Mouse (Mus musculus): Measurements from ENCODE around the gene Smyd4. TPM values are rescaled to one million over a fixed set of nuclear protein-coding genes. Genes with fewer than 3 reads are reported as not detected.

Smyd4 gene
- polyA plus RNA-seq, 1 experiment from 2014 or later, result 16.3 TPM

GRCm38 (mm10) chr11:75415994-75416393 is 67.8 kb downstream of the Smyd4 start:
- WGBS, result 67% methylated on average over 13 of the region's 13 CpGs
- Histone ChIP-seq H3K27ac (ENCODE audit: low read length) (no peak overlapping the region), H3K9ac (ENCODE audit: low read length) (no peak overlapping the region), H3K4me1 (ENCODE audit: control insufficient read depth, insufficient read depth, low read length) (peaks cover 2% of the 10 kb centered on the region; the same call in 1 of the 2 replicates), H3K4me2 (ENCODE audit: low read depth, low read length) (no peak overlapping the region), H3K36me3 (ENCODE audit: control insufficient read depth, insufficient read depth) (no peaks in the 10 kb centered on the region), H3K9me3 (replicated peaks; ENCODE audit: control insufficient read depth, low read length) (no peaks in the 10 kb centered on the region), H3K27me3 (ENCODE audit: control insufficient read depth, insufficient read depth, low read length) (no peaks in the 10 kb centered on the region), H3K4me3 (ENCODE audit: low read length) (no peak overlapping the region)
- ATAC-seq (replicated peaks; ENCODE audit: extremely low read depth, insufficient read depth, low FRiP score), result no peak

DNA sequence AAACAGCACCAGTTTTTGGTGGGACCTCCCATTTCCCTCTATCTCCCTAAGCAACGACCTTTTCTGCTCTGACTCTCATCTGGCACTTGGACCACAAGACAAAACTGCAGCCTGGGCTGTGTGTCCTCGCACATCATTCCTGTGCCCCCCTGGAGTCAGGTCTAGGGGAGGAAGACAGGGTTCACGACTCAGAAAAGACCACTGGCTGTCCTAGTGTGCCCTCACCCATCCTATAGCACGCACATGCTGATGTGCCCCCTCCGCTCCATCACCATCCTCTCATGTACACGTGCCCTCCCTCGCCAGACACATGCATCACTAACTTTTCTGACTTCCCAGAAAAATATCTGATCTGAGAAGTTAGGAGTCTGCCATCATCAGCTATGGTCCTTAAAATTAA is 71.8 kb downstream of the Smyd4 start:
- no peak for ATAC-seq (replicated peaks; ENCODE audit: extremely low read depth, insufficient read depth, low FRiP score)
- Histone ChIP-seq H3K9me3 (replicated peaks; ENCODE audit: control insufficient read depth, low read length) (no peaks in the 10 kb centered on the region), H3K4me3 (ENCODE audit: low read length) (no peak overlapping the region), H3K9ac (ENCODE audit: low read length) (no peak overlapping the region), H3K4me1 (ENCODE audit: control insufficient read depth, insufficient read depth, low read length) (peaks cover 2% of the 10 kb centered on the region; the same call in 1 of the 2 replicates), H3K4me2 (ENCODE audit: low read depth, low read length) (no peak overlapping the region), H3K27me3 (ENCODE audit: control insufficient read depth, insufficient read depth, low read length) (no peaks in the 10 kb centered on the region), H3K36me3 (ENCODE audit: control insufficient read depth, insufficient read depth) (no peaks in the 10 kb centered on the region), H3K27ac (ENCODE audit: low read length) (no peak overlapping the region)
- WGBS, result 77% methylated on average over 7 of the region's 7 CpGs

GRCm38 (mm10) chr11:75420810-75421374 is 72.7 kb downstream of the Smyd4 start:
- H3K36me3 ChIP-seq (ENCODE audit: control insufficient read depth, insufficient read depth), result no peaks in the 10 kb centered on the region
- 62% methylated on average over 5 of the region's 5 CpGs for WGBS

GRCm38 (mm10) chr11:75421375-75422012 is 73.3 kb downstream of the Smyd4 start:
- no peak overlapping the region for H3K27ac ChIP-seq (ENCODE audit: low read length)
- no peaks in the 10 kb centered on the region for H3K36me3 ChIP-seq (ENCODE audit: control insufficient read depth, insufficient read depth)
- H3K27me3 ChIP-seq (ENCODE audit: control insufficient read depth, insufficient read depth, low read length), result no peaks in the 10 kb centered on the region
- H3K9ac ChIP-seq (ENCODE audit: low read length), result no peak overlapping the region; the same call in 1 of the 2 replicates
- peak overlapping the region; percentile 38 for H3K4me3 ChIP-seq (ENCODE audit: low read length)
- WGBS, result 54% methylated on average over 6 of the region's 6 CpGs
- no peaks in the 10 kb centered on the region for H3K4me1 ChIP-seq (ENCODE audit: control insufficient read depth, insufficient read depth, low read length)
- no peaks in the 10 kb centered on the region for H3K9me3 ChIP-seq (replicated peaks; ENCODE audit: control insufficient read depth, low read length)
- ATAC-seq (replicated peaks; ENCODE audit: extremely low read depth, insufficient read depth, low FRiP score), result no peak
- peak overlapping the region; percentile 35 for H3K4me2 ChIP-seq (ENCODE audit: low read depth, low read length)

More at GRCm38 (mm10) chr11:75420810-75421374, 72.7 kb downstream of the Smyd4 start:
- Histone ChIP-seq H3K27ac (ENCODE audit: low read length) (no peak overlapping the region), H3K27me3 (ENCODE audit: control insufficient read depth, insufficient read depth, low read length) (no peaks in the 10 kb centered on the region), H3K4me1 (ENCODE audit: control insufficient read depth, insufficient read depth, low read length) (no peaks in the 10 kb centered on the region), H3K9me3 (replicated peaks; ENCODE audit: control insufficient read depth, low read length) (no peaks in the 10 kb centered on the region), H3K4me3 (ENCODE audit: low read length) (no peak overlapping the region), H3K4me2 (ENCODE audit: low read depth, low read length) (no peak overlapping the region), H3K9ac (ENCODE audit: low read length) (no peak overlapping the region)
- no peak for ATAC-seq (replicated peaks; ENCODE audit: extremely low read depth, insufficient read depth, low FRiP score)

- 42% methylated on average over 10 of the region's 10 CpGs for WGBS
- Histone ChIP-seq H3K4me2 (ENCODE audit: low read depth, low read length) (peak within 1 kb of the TSS; percentile 35), H3K27me3 (ENCODE audit: control insufficient read depth, insufficient read depth, low read length) (no peaks in the 10 kb centered on the region), H3K4me3 (ENCODE audit: low read length) (peak within 1 kb of the TSS; percentile 38), H3K36me3 (ENCODE audit: control insufficient read depth, insufficient read depth) (no peaks in the 10 kb centered on the region), H3K4me1 (ENCODE audit: control insufficient read depth, insufficient read depth, low read length) (no peaks in the 10 kb centered on the region), H3K9ac (ENCODE audit: low read length) (peak within 1 kb of the TSS; percentile 35), H3K27ac (ENCODE audit: low read length) (no peak within 1 kb of the TSS), H3K9me3 (replicated peaks; ENCODE audit: control insufficient read depth, low read length) (no peaks in the 10 kb centered on the region)
- no peak for ATAC-seq (replicated peaks; ENCODE audit: extremely low read depth, insufficient read depth, low FRiP score)
Measured at GRCm38 (mm10) chr11:75422013-75422792, 74.0 kb downstream of the Smyd4 start, which contains the start of gene Serpinf1. TSS of gene Serpinf1 (minus strand) at chr11:75422701.

DNA sequence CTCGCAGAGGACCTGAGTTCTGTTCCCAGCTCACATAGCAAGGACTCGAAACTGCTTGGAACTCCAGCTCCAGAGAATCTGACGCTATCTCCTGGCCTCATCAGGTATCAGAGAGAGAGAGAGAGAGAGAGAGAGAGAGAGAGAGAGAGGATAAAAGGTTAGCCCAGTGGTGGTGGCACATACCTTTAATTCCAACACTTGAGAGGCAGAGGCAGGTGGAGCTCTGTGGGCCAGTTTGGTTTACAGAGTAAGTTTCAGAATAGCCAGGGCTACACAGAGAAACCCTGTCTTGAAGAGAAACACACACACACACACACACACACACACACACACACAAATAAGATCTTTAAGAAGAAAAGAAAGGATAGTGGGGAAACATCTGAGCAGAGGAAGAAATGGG is 74.9 kb downstream of the Smyd4 start:
- WGBS, result 82% methylated on average over 3 of the region's 3 CpGs
- H3K27ac ChIP-seq (ENCODE audit: low read length), result no peak overlapping the region

DNA sequence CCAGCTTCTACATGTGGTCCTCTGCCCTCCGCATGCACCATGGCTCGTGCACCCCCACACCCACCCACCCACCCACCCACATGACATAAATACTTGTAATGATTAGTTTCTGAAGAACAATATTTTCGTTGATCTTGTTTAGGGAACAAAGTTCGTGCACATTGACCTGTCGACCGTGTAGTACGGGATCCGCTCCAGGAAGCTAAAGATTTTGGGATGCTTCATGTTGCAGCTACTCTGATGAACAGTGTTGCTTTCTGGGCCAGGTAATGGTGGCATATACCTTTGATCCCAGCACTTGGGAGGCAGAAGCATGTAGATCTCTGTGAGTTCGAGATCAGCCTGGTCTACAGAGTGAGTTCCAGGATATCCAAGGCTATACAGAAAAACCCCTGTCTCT is 75.8 kb downstream of the Smyd4 start:
- no peaks in the 10 kb centered on the region for H3K9me3 ChIP-seq (replicated peaks; ENCODE audit: control insufficient read depth, low read length)
- no peaks in the 10 kb centered on the region for H3K4me1 ChIP-seq (ENCODE audit: control insufficient read depth, insufficient read depth, low read length)
- no peak overlapping the region for H3K4me3 ChIP-seq (ENCODE audit: low read length)
- H3K9ac ChIP-seq (ENCODE audit: low read length), result no peak overlapping the region
- no peaks in the 10 kb centered on the region for H3K36me3 ChIP-seq (ENCODE audit: control insufficient read depth, insufficient read depth)
- H3K27me3 ChIP-seq (ENCODE audit: control insufficient read depth, insufficient read depth, low read length), result no peaks in the 10 kb centered on the region
- ATAC-seq (replicated peaks; ENCODE audit: extremely low read depth, insufficient read depth, low FRiP score), result no peak
- H3K4me2 ChIP-seq (ENCODE audit: low read depth, low read length), result no peak overlapping the region
- 82% methylated on average over 9 of the region's 9 CpGs for WGBS
- H3K27ac ChIP-seq (ENCODE audit: low read length), result no peak overlapping the region

More for the DNA sequence above, 74.9 kb downstream of the Smyd4 start:
- Histone ChIP-seq H3K36me3 (ENCODE audit: control insufficient read depth, insufficient read depth) (no peaks in the 10 kb centered on the region), H3K4me1 (ENCODE audit: control insufficient read depth, insufficient read depth, low read length) (no peaks in the 10 kb centered on the region), H3K9me3 (replicated peaks; ENCODE audit: control insufficient read depth, low read length) (no peaks in the 10 kb centered on the region), H3K4me2 (ENCODE audit: low read depth, low read length) (no peak overlapping the region), H3K27me3 (ENCODE audit: control insufficient read depth, insufficient read depth, low read length) (no peaks in the 10 kb centered on the region), H3K4me3 (ENCODE audit: low read length) (no peak overlapping the region), H3K9ac (ENCODE audit: low read length) (no peak overlapping the region)
- ATAC-seq (replicated peaks; ENCODE audit: extremely low read depth, insufficient read depth, low FRiP score), result no peak

DNA sequence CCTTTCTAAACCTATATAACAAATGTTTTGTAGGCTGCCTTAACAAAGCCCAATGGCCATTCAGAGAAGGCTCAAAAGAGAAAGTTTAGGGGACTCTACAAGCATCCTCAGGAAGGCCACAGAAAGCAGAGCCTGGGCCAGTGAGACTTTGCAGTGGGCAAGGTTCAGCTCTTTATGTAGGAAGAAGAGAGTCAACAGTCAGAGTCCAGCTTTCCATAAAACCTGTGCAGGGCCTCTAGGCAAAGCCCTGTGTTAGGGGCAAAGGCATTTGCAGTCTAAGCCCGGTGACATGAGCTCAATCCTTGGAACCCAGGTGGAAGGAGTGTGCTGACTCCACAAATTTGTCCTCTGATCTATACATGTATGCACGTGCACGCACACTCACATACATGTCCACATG is 76.2 kb downstream of the Smyd4 start:
- H3K9me3 ChIP-seq (replicated peaks; ENCODE audit: control insufficient read depth, low read length), result no peaks in the 10 kb centered on the region
- ATAC-seq (replicated peaks; ENCODE audit: extremely low read depth, insufficient read depth, low FRiP score), result no peak
- no peaks in the 10 kb centered on the region for H3K27me3 ChIP-seq (ENCODE audit: control insufficient read depth, insufficient read depth, low read length)
- H3K36me3 ChIP-seq (ENCODE audit: control insufficient read depth, insufficient read depth), result no peaks in the 10 kb centered on the region
- no peak overlapping the region for H3K4me2 ChIP-seq (ENCODE audit: low read depth, low read length)
- no peak overlapping the region for H3K9ac ChIP-seq (ENCODE audit: low read length)
- H3K4me3 ChIP-seq (ENCODE audit: low read length), result no peak overlapping the region
- no peak overlapping the region for H3K27ac ChIP-seq (ENCODE audit: low read length)
- no peaks in the 10 kb centered on the region for H3K4me1 ChIP-seq (ENCODE audit: control insufficient read depth, insufficient read depth, low read length)
- 87% methylated on average over 3 of the region's 3 CpGs for whole genome bisulfite sequencing

Data from heart, embryonic 16.5 days (tissue).